Mouse (Mus musculus) heart, postnatal 0 days (tissue): Measurements from ENCODE around the gene Apon. TPM values are rescaled to one million over a fixed set of nuclear protein-coding genes. Genes with fewer than 3 reads are reported as not detected.
"Not testable (repeated sequence)": the region's sequence is repeated elsewhere in the genome, so short reads cannot be mapped to it uniquely, and the experiment has no call there.

Source experiments
- ATAC-seq: fragments of 200-750 bp; cut with Nextera tagmentation; 2 replicates; pipeline ENCODE4 v1.8.0; 2017; ENCODE audit warnings: low read depth, moderate number of reproducible peaks, moderate library complexity; ENCODE audit not compliant: insufficient read depth
- DNase-seq: peaks from one replicate; pipeline ENCODE4 v3.0.0-alpha.2; 2016; ENCODE audit warnings: low spot score
- H3K27ac ChIP-seq: fragments of 300-500 bp; sonication (generic); 2 replicates; pipeline ENCODE4 v1.5.1; 2014; ENCODE audit warnings: low read depth, mild to moderate bottlenecking
- H3K27me3 ChIP-seq: fragments of 300-500 bp; sonication (generic); 2 replicates; pipeline ENCODE4 v1.6.1; 2014; ENCODE audit warnings: low read length, mixed read lengths; ENCODE audit not compliant: control insufficient read depth, insufficient read depth
- H3K36me3 ChIP-seq: fragments of 300-500 bp; sonication (generic); replicated peaks from 2 replicates; pipeline ENCODE4 v1.6.1; 2014; ENCODE audit warnings: low read length, mixed read lengths; ENCODE audit not compliant: control insufficient read depth, insufficient read depth
- H3K4me1 ChIP-seq: fragments of 300-500 bp; sonication (generic); 2 replicates; pipeline ENCODE4 v1.6.1; 2014; ENCODE audit warnings: antibody characterized with exemption; ENCODE audit not compliant: control insufficient read depth, insufficient read depth
- H3K4me2 ChIP-seq: fragments of 300-500 bp; sonication (generic); 2 replicates; pipeline ENCODE4 v1.6.1; 2014; ENCODE audit warnings: low read depth, mild to moderate bottlenecking, low read length, moderate library complexity
- H3K4me3 ChIP-seq: fragments of 300-500 bp; sonication (generic); 2 replicates; pipeline ENCODE4 v1.5.1; 2014; ENCODE audit warnings: low read depth, low read length
- H3K9ac ChIP-seq: fragments of 300-500 bp; sonication (generic); replicated peaks from 2 replicates; pipeline ENCODE4 v1.6.1; 2014; ENCODE audit warnings: low read depth, low read length, mixed read lengths
- H3K9me3 ChIP-seq: fragments of 300-500 bp; sonication (generic); replicated peaks from 2 replicates; pipeline ENCODE4 v1.6.1; 2016; ENCODE audit warnings: low read length; ENCODE audit not compliant: control insufficient read depth
- CTCF ChIP-seq: IDR thresholded peaks from 2 replicates; pipeline ENCODE4 v1.5.1; 2016; ENCODE audit warnings: antibody characterized with exemption, control low read depth, low read depth
- EP300 ChIP-seq: IDR thresholded peaks from 2 replicates; pipeline ENCODE4 v1.6.1; 2016; ENCODE audit warnings: antibody characterized with exemption, low read depth
- WGBS: fragments of 180-500 bp; shearing (Covaris S2); extraction: QIAGEN DNeasy Blood & Tissue Kit; methylation state at CpG from one replicate; pipeline ENCODE4 v1.1.7; 2014; 5-methylcytosine and 5-hydroxymethylcytosine counted together
- polyA plus RNA-seq: library from polyadenylated mRNA; unstranded; fragments of >200 nt; fragmentation: Nextera tagmentation; extraction: Ambion mirVana; gene quantifications from 2 replicates; pipeline ENCODE4 v1.2.1, GENCODE M21; 2015
- total RNA-seq: library from RNA; depleted of rRNA; stranded (reverse); fragments of >200 nt; gene quantifications from 2 replicates; pipeline ENCODE4 v1.2.3, GENCODE M21; 2014; ENCODE audit warnings: low replicate concordance

Apon gene
- total and polyA plus RNA-seq, 2 experiments from 2014 or later = not detected

DNA sequence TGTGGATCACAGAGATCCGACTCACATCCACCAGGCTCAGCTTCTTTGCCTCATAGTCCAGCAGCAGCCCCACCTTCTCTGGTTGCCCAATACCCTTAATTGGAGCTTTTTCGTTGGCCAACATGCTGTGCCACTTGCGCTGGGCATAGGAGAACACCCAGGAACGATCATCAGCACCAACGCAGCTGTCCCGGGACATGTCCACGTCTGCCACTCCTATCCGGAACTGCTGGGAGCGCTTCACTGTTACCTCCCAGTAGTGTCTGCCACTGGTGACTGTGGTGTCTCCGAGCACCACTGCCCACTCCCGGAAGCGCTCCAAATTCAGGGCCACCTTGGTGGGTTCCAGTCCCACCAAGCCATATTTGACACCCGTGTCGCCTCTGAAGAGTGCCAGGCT is 42.9 kb upstream of the Apon start:
- Histone ChIP-seq H3K4me1 (peaks cover 10% of the 10 kb centered on the region), H3K4me2 (peak overlapping the region; percentile 86), H3K9me3 (no peaks in the 10 kb centered on the region), H3K27me3 (no peaks in the 10 kb centered on the region), H3K36me3 (0 out of 2 replicates have a peak, but pooled peaks cover 3% of the 10 kb centered on the region), H3K9ac (peak overlapping the region; percentile 61), H3K27ac (peak overlapping the region; percentile 37; the same call in 1 of the 2 replicates), H3K4me3 (peak overlapping the region; percentile 63)
- DNase-seq (no peak), ATAC-seq (no peak)
- no peak for TF ChIP-seq EP300
- TF ChIP-seq CTCF = no peak
- WGBS = 14% methylated on average over 14 of the region's 14 CpGs

DNA sequence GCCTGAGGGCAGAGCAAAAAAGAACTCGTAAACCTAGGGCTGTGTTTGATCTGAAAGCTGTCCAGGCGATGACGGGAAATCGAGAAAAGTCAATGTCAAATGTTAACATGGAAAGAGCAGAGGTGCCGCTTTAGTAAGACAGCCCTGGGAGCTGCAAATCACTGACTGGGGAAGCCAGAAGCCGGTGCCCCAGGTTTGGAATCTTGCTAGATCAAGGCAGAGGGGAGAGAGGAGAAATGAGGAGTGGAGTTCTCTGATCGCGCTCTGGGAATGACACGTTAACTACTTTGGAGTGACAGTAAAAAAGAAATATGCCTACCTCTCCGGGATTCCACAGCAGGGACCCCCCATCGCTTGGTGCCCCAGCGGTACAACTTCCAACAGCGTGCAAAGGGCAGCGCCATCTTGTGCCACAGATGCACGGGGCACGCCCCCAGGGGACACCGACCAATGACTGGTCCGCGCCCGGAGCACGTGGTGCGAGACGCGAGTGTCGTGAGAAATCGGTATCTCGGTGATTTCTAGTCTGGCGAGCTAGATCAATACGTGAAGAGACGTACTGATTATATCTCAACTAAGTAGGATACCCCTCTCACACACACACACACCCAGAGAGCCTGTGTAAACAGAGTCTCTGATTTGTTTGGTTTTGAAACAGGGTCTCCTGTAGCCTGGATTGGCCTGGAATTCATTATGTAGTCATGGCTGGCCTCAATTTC is 42.3 kb upstream of the Apon start, which contains the start of gene Spryd4:
Gene Spryd4, minus strand, starts transcription at position 418 of the 719 bp plus-strand sequence.
- under 1% methylated on average over 30 of the region's 30 CpGs for WGBS
- Histone ChIP-seq H3K9me3 (no peaks in the 10 kb centered on the region), H3K4me3 (peak within 1 kb of the TSS; percentile 63), H3K9ac (peak within 1 kb of the TSS; percentile 61), H3K36me3 (0 out of 2 replicates have a peak, but pooled peaks cover 3% of the 10 kb centered on the region), H3K4me1 (peaks cover 10% of the 10 kb centered on the region), H3K27ac (peak within 1 kb of the TSS; percentile 37), H3K27me3 (no peaks in the 10 kb centered on the region), H3K4me2 (peak within 1 kb of the TSS; percentile 86)
- TF ChIP-seq CTCF (peak; percentile 25), EP300 (no peak)
- peak; percentile 95 for ATAC-seq
- DNase-seq = peak; percentile 89

DNA sequence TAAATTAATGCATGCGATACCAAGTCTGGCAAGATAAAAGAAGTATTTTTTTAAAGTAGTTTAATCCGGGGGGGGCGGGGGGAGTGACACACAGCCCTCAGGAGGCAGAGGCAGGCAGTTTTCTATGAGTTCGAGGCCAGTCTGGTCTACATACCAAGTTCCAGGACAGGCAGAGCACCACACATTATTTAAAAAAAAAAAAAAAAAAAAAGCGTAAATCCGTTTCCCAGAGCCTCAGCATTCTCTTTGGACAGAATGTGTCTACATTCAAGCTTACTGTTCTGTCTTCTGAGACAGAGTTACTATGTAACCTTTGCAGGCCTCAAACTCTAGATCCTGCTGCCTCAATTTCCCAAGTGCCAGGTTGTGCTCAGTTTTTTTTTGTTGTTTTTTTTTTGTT is 41.7 kb upstream of the Apon start:
- Histone ChIP-seq H3K4me3 (peak overlapping the region; percentile 63), H3K9me3 (no peaks in the 10 kb centered on the region), H3K4me2 (peak overlapping the region; percentile 86), H3K27me3 (no peaks in the 10 kb centered on the region), H3K9ac (peak overlapping the region; percentile 61; the same call in 1 of the 2 replicates), H3K27ac (peak overlapping the region; percentile 37; the same call in 1 of the 2 replicates), H3K4me1 (peaks cover 10% of the 10 kb centered on the region), H3K36me3 (0 out of 2 replicates have a peak, but pooled peaks cover 3% of the 10 kb centered on the region)
- TF ChIP-seq EP300 (no peak), CTCF (no peak)
- no peak for DNase-seq
- WGBS = 45% methylated on average over 6 of the region's 6 CpGs
- ATAC-seq = no peak

DNA sequence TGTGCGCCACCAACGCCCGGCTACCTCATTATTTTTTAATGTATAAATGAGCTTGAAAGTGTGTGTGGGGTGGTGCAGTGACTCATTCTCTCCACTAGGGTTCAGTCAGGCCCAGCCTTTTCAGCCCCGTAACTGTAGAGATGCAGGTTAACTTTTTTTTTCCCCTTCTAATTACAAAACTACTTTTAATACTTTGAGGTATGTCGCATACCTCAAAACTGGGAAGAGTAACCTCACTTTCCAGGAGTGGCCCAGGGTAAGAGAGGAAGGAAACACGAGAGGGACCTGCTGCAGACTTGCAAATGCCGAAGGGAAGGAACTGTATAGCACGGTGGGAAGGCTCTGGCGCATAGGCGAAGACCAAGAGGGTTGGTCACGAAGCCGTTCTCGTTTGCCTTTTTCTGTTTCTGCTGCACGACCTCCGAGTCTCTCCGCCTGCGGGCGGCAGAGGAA is 41.0 kb upstream of the Apon start:
- Histone ChIP-seq H3K9ac (0 out of 2 replicates have a peak overlapping the region, but pooled peaks have one; percentile 9), H3K4me3 (peak overlapping the region; percentile 36), H3K9me3 (no peaks in the 10 kb centered on the region), H3K36me3 (0 out of 2 replicates have a peak, but pooled peaks cover 3% of the 10 kb centered on the region), H3K27me3 (no peaks in the 10 kb centered on the region), H3K4me2 (peak overlapping the region; percentile 63), H3K4me1 (peaks cover 10% of the 10 kb centered on the region), H3K27ac (no peak overlapping the region)
- TF ChIP-seq CTCF (peak; percentile 69), EP300 (no peak)
- WGBS = under 1% methylated on average over 18 of the region's 18 CpGs
- ATAC-seq (peak; percentile 68), DNase-seq (peak; percentile 71)

DNA sequence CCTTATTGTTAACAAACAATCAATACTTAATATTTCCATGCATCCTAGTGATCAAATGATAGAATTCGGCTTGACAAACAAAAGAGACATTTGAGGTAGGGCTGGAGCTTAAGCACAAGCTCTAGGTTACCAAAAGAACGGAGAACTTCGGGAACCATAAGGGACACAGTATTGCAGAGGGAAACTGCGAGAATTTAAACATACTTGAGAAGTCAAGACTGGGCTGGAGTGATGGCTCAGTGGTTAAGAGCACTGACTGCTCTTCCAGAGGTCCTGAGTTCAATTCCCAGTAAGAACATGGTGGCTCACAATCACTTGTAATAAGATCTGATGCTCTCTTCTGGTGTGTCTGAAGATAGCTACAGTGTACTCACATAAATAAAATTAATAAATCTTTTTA is 39.8 kb upstream of the Apon start:
- WGBS = 83% methylated on average over 4 of the region's 4 CpGs
- not testable (repeated sequence) for ATAC-seq, DNase-seq, H3K27ac ChIP-seq, H3K4me3 ChIP-seq, H3K27me3 ChIP-seq, H3K9ac ChIP-seq, H3K4me2 ChIP-seq, H3K36me3 ChIP-seq, H3K9me3 ChIP-seq
- peaks cover 10% of the 10 kb centered on the region for H3K4me1 ChIP-seq
